Mouse (Mus musculus) forebrain, embryonic 14.5 days (tissue): Measurements from ENCODE around the gene Fam189a1. TPM values are rescaled to one million over a fixed set of nuclear protein-coding genes. Genes with fewer than 3 reads are reported as not detected.

ENCODE experiments used
- ATAC-seq: fragments of 200-750 bp; cut with Nextera tagmentation; 2 replicates; pipeline ENCODE4 v1.8.0; 2017; ENCODE audit warnings: mild to moderate bottlenecking, moderate library complexity
- DNase-seq: peaks from one replicate; pipeline ENCODE4 v3.0.0-alpha.2; 2015; ENCODE audit warnings: low spot score
- H3K27ac ChIP-seq: fragments of 300-500 bp; sonication (generic); 2 replicates; pipeline ENCODE4 v1.5.1; 2014; ENCODE audit warnings: low read depth, mild to moderate bottlenecking, control low read depth, low read length, moderate library complexity
- H3K27me3 ChIP-seq: fragments of 300-500 bp; sonication (generic); replicated peaks from 2 replicates; pipeline ENCODE4 v1.6.1; 2014; ENCODE audit warnings: low read length, control low read depth, mixed read lengths; ENCODE audit not compliant: control insufficient read depth, insufficient read depth
- H3K36me3 ChIP-seq: fragments of 300-500 bp; sonication (generic); 2 replicates; pipeline ENCODE4 v1.6.1; 2014; ENCODE audit warnings: low read length, control low read depth; ENCODE audit not compliant: control insufficient read depth, insufficient read depth
- H3K4me1 ChIP-seq: fragments of 300-500 bp; sonication (generic); 2 replicates; pipeline ENCODE4 v1.6.1; 2014; ENCODE audit warnings: antibody characterized with exemption, low read length, control low read depth; ENCODE audit not compliant: control insufficient read depth, insufficient read depth
- H3K4me2 ChIP-seq: fragments of 300-500 bp; sonication (generic); 2 replicates; pipeline ENCODE4 v1.6.1; 2014; ENCODE audit warnings: mild to moderate bottlenecking, control low read depth, low read length
- H3K4me3 ChIP-seq: fragments of 300-500 bp; sonication (generic); 2 replicates; pipeline ENCODE4 v1.5.1; 2014; ENCODE audit warnings: low read depth, low read length, control low read depth
- H3K9ac ChIP-seq: fragments of 300-500 bp; sonication (generic); 2 replicates; pipeline ENCODE4 v1.6.1; 2014; ENCODE audit warnings: mild to moderate bottlenecking, low read length, control low read depth, moderate library complexity
- H3K9me3 ChIP-seq: fragments of 300-500 bp; sonication (generic); replicated peaks from 2 replicates; pipeline ENCODE4 v1.6.1; 2016; ENCODE audit warnings: low read length, control low read depth, mixed read lengths; ENCODE audit not compliant: control insufficient read depth
- WGBS: fragments of 180-500 bp; shearing (Covaris S2); extraction: QIAGEN DNeasy Blood & Tissue Kit; methylation state at CpG from one replicate; pipeline ENCODE4 v1.1.7; 2014; 5-methylcytosine and 5-hydroxymethylcytosine counted together
- polyA plus RNA-seq: library from polyadenylated mRNA; unstranded; fragments of >200 nt; fragmentation: Nextera tagmentation; extraction: Ambion mirVana; gene quantifications from 2 replicates; pipeline ENCODE4 v1.2.1, GENCODE M21; 2014

Fam189a1 gene
- polyA plus RNA-seq, 1 experiment from 2014 or later = 2.6 TPM

DNA sequence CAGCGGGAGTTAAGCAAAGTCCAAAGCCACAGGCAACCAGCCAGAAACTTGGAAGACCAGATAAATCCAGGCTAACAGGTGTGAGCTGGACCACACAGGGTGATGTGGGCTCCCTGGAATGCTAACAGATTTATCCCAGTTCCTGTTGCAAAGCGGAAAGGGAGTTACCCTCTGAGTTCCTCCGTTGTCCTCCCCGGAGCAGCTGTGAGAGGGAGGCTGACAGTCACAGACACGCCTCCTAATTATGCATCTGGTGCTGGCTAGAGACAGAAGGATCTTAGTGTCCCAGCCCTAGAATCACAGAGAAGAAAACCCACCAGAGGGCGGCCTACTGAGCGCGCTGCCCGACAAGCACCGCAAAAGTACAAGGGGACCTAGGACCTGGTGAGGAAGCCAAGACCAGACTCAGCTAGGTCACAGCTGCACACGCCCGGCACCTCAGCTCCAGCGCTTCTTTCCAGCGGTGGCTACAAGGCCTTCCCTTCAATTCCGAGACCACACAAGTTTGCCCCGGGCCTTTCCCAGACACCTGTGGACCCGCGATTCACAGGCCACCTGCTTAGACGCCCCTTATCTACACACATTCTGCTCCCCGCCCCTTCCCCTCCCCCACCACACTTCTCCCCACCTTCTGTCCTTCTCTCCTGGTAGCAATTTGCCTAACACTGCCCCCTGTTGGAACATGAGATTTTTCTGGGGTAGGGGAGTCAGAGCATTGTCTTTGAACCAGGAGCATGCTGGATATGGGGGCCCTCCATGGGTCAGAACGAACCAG, 316.4 kb downstream of the Fam189a1 start:
- no peaks in the 10 kb centered on the region for H3K36me3 ChIP-seq
- peak; percentile 78 for DNase-seq
- H3K4me1 ChIP-seq = peaks cover 15% of the 10 kb centered on the region
- H3K27me3 ChIP-seq = no peaks in the 10 kb centered on the region
- peak overlapping the region; percentile 32; the same call in 1 of the 2 replicates for H3K9ac ChIP-seq
- no peaks in the 10 kb centered on the region for H3K9me3 ChIP-seq
- peak overlapping the region; percentile 21 for H3K4me3 ChIP-seq
- peak overlapping the region; percentile 14; the same call in 1 of the 2 replicates for H3K27ac ChIP-seq
- peak; percentile 88 for ATAC-seq
- H3K4me2 ChIP-seq = peak overlapping the region; percentile 48
- 2% methylated on average over 21 of the region's 21 CpGs for WGBS

DNA sequence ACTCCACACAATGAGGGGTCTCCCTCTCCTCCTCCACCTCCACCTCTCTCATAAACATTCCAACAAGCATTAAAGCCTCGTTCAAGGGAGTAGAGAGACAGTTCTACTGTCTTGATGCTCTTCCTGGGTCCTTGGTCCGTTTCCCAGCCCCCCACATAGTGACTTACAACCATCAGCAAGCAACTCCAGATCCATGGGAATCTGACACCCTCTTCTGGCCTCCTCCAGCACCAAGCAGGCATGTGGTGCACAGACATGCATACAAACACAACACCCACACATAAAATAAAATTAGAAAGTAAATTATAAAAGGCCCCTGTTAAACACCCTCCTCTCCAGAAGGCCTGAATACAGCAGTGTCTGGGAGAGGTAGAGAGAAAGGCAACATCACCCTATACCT, 317.1 kb downstream of the Fam189a1 start:
- 0 out of 2 replicates have a peak, but pooled peaks have one; percentile 1 for ATAC-seq
- Histone ChIP-seq H3K9me3 (no peaks in the 10 kb centered on the region), H3K4me1 (peaks cover 15% of the 10 kb centered on the region), H3K4me3 (no peak overlapping the region), H3K27ac (no peak overlapping the region), H3K27me3 (no peaks in the 10 kb centered on the region), H3K9ac (no peak overlapping the region), H3K36me3 (no peaks in the 10 kb centered on the region), H3K4me2 (no peak overlapping the region)
- DNase-seq = no peak
- WGBS = 70% methylated on average over 2 of the region's 2 CpGs

DNA sequence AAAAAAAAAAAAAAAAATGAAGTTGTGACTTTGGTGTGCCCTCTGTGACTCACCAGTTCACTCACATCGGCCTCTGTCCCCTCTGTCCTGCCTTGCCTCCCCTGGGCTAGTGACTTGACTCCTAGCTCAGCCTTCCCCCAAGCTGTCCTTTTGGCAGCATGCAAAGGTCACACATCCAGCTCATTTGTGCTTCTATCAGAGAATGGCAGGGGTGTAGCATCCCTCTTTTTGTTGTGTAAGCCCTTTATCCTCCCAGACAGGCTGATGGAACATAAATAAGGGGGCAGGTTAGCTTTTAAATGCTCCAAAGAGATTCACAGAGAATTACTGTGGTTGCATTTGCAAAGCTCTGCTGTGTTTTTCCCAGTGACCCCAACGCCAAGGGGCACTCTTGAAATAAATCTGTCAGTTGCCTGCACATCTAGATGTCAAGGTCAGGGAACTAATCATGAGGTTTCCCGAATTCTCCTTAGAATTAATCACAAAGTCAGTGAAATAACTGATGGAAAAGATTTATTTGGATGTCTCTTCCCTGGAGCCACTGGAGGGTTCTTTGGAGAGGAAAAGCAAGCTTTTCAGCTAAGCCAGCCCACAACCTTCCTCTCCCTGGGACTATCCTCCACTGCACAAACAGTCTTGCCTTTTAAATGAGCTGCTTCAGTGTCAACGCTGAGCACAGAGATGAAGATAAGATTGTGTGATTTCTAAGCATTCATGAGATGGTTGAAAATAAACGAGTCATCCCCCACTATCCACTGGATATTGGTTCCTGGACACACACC, 326.0 kb downstream of the Fam189a1 start:
- Histone ChIP-seq H3K9ac (no peak overlapping the region), H3K36me3 (no peaks in the 10 kb centered on the region), H3K27me3 (no peaks in the 10 kb centered on the region), H3K4me1 (no peaks in the 10 kb centered on the region), H3K9me3 (no peaks in the 10 kb centered on the region), H3K4me2 (no peak overlapping the region), H3K27ac (no peak overlapping the region), H3K4me3 (no peak overlapping the region)
- DNase-seq = no peak
- WGBS = 70% methylated on average over 5 of the region's 5 CpGs
- ATAC-seq = no peak

DNA sequence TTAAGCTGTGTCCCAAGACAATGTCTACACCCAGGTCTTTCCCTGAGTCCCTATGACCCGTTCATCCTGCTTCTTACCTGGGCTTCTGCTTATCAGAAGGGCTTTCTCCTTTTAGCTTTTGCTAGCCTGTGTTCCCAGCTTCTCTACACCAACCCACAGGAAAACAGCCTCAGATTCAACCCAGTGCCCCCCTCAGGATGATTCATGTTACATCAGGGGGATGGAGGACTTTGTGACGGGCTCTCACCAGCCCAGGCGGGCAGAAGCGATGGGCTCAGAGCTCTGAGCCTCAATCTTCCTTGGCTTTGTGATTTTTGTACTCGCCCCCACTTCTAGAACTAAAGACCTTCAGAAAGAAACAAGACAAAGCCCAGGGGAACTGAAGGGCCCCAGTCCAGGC, 335.3 kb downstream of the Fam189a1 start:
- ATAC-seq (no peak), DNase-seq (no peak)
- Histone ChIP-seq H3K4me3 (no peak overlapping the region), H3K27me3 (no peaks in the 10 kb centered on the region), H3K27ac (no peak overlapping the region), H3K4me2 (no peak overlapping the region), H3K4me1 (no peaks in the 10 kb centered on the region), H3K9ac (no peak overlapping the region), H3K36me3 (no peaks in the 10 kb centered on the region), H3K9me3 (no peaks in the 10 kb centered on the region)
- 83% methylated on average over 5 of the region's 5 CpGs for WGBS

DNA sequence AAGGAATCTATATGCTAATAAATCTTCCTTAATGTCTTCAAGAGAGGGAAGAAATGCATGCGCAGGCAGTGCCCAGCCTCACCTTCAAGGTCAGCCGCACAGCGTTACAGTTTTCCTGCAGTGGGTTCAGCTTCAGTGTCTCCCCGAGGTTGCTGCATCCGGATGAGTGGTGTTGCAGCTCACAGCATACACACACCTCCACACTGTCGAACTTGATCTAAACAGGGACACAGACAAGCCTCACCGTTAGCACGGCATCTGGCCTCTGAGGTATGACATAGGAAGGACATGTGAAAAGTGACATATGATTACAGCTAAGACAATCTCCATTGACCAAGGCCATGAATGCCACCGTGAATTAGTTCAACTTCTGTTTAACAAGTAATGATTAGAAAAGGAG, 336.7 kb downstream of the Fam189a1 start:
- DNase-seq (no peak), ATAC-seq (no peak)
- WGBS = 93% methylated on average over 9 of the region's 9 CpGs
- H3K4me1 ChIP-seq = no peaks in the 10 kb centered on the region
- H3K27me3 ChIP-seq = no peaks in the 10 kb centered on the region
- no peaks in the 10 kb centered on the region for H3K9me3 ChIP-seq
- no peaks in the 10 kb centered on the region for H3K36me3 ChIP-seq
- H3K27ac ChIP-seq = no peak overlapping the region
- H3K9ac ChIP-seq = no peak overlapping the region
- no peak overlapping the region for H3K4me3 ChIP-seq
- no peak overlapping the region for H3K4me2 ChIP-seq

DNA sequence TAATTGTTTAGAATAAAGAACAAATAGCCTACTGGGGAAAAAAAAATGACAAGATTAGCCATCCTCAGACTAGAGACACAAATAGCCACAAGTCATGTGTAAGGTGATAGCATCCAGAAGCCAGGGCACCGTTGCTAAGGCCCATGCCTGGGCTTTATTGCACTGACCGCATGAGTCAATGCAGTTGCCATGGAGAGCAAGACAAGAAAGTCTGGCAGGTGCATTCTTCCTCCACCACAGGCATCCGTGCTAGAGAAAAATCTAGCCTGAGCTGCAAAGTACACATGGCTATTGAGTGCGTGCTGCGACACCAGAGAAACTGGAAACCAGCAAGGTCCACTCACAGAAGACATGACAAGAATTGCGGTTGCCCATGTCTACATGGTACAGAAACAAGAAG, 347.5 kb downstream of the Fam189a1 start:
- Histone ChIP-seq H3K27me3 (no peaks in the 10 kb centered on the region), H3K27ac (no peak overlapping the region), H3K9ac (no peak overlapping the region), H3K36me3 (no peaks in the 10 kb centered on the region), H3K4me1 (no peaks in the 10 kb centered on the region), H3K4me3 (no peak overlapping the region), H3K9me3 (no peaks in the 10 kb centered on the region), H3K4me2 (no peak overlapping the region)
- ATAC-seq (peak; percentile 57; the same call in 1 of the 2 replicates), DNase-seq (peak; percentile 41)
- 37% methylated on average over 6 of the region's 6 CpGs for WGBS

DNA sequence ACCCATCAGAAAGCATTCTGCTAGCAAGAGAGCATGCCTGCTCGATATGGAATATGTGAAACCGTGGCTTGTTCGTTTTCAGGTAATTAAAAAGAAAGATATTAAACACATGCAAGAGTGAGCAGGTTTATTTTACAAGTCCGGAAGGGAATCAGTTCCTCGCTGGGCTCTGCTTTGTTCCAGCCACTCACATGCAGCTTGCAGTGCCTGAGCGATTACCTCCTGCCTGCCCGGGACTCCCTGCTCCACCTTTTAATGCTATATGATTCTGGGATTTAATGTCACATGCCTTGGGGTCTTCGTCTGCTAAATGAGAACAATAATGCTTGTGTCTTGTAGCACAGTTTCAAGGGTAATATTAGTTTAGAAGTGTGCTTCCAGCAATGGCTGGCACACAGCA, 351.3 kb downstream of the Fam189a1 start:
- no peak for ATAC-seq
- H3K36me3 ChIP-seq = no peaks in the 10 kb centered on the region
- no peak overlapping the region for H3K4me2 ChIP-seq
- no peak overlapping the region for H3K9ac ChIP-seq
- H3K27ac ChIP-seq = no peak overlapping the region
- H3K9me3 ChIP-seq = no peaks in the 10 kb centered on the region
- WGBS = 60% methylated on average over 8 of the region's 8 CpGs
- no peaks in the 10 kb centered on the region for H3K4me1 ChIP-seq
- H3K27me3 ChIP-seq = no peaks in the 10 kb centered on the region
- H3K4me3 ChIP-seq = no peak overlapping the region
- DNase-seq = no peak

DNA sequence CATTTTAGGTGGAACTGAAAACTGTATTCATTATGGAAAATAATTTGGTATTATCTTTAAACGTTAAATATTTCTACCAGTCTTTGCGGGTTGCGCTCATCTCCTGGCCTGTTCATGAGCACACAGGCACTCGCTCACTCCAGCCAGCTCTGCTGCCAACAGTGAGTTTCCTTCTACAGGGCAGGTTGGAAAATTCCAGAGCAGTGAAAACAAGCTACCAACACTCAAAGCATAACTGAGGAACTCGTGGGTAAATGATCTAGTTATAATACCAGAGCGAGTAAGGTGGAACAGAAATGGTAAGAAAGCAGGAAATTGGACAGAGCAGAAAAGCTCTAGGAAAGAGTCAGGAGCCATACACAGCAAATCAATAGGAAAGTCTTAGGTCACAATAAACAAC, 360.8 kb downstream of the Fam189a1 start:
- Histone ChIP-seq H3K4me3 (no peak overlapping the region), H3K4me1 (no peaks in the 10 kb centered on the region), H3K27ac (no peak overlapping the region), H3K9me3 (no peaks in the 10 kb centered on the region), H3K9ac (no peak overlapping the region), H3K27me3 (no peaks in the 10 kb centered on the region), H3K4me2 (no peak overlapping the region), H3K36me3 (no peaks in the 10 kb centered on the region)
- ATAC-seq (no peak), DNase-seq (no peak)
- 80% methylated on average over 6 of the region's 6 CpGs for WGBS

DNA sequence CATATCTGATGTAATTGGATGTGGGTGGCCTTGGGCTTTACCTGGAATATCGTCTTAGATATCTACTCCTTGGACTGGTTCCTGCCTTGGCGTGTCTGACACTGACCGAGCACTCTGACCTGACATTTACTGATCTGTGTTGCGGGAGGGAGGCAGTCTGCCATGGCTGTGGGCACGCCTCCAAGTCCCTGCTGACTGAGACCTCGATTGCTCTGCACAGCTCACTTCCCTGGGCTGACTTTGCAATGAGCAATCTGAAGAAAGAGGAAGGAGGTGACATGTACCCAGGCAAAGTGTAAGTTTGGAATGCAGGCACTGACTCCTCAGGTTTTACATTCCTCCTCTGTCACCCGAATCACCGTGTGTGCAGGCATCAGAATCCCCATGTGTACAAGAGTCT, 364.3 kb downstream of the Fam189a1 start:
- H3K27ac ChIP-seq = no peak overlapping the region
- no peaks in the 10 kb centered on the region for H3K4me1 ChIP-seq
- no peak overlapping the region for H3K9ac ChIP-seq
- no peaks in the 10 kb centered on the region for H3K27me3 ChIP-seq
- no peaks in the 10 kb centered on the region for H3K36me3 ChIP-seq
- no peak overlapping the region for H3K4me3 ChIP-seq
- WGBS = 76% methylated on average over 8 of the region's 8 CpGs
- no peaks in the 10 kb centered on the region for H3K9me3 ChIP-seq
- no peak overlapping the region for H3K4me2 ChIP-seq
- no peak for ATAC-seq
- DNase-seq = no peak
